Mouse (Mus musculus): ENCODE results near the gene Olfr319. TPM values are rescaled to one million over a fixed set of nuclear protein-coding genes. Genes with fewer than 3 reads are reported as not detected.
"Not testable (repeated sequence)": the region's sequence is repeated elsewhere in the genome, so short reads cannot be mapped to it uniquely, and the experiment has no call there.

Olfr319 gene
- polyA plus RNA-seq, 1 experiment = not detected

GRCm38 (mm10) chr11:58733372-58733771, 34.4 kb downstream of the Olfr319 start:
- H3K27ac ChIP-seq (ENCODE audit: insufficient read depth, low read length) = no peak overlapping the region
- H3K4me1 ChIP-seq (ENCODE audit: control insufficient read depth, insufficient read depth, low read length) = no peaks in the 10 kb centered on the region
- H3K4me3 ChIP-seq (ENCODE audit: insufficient read depth, low read length) = no peak overlapping the region
- no peak for TF ChIP-seq CTCF (IDR thresholded peaks at IDR 0.05; ENCODE audit: borderline replicate concordance, insufficient read depth, low read length)
- no peak for TF ChIP-seq POLR2A (IDR thresholded peaks at IDR 0.05; ENCODE audit: low read depth, low read length)

- TF ChIP-seq POLR2A (IDR thresholded peaks at IDR 0.05; ENCODE audit: low read depth, low read length) = no peak
- no peak for TF ChIP-seq CTCF (IDR thresholded peaks at IDR 0.05; ENCODE audit: borderline replicate concordance, insufficient read depth, low read length)
- no peak within 1 kb of the TSS for H3K27ac ChIP-seq (ENCODE audit: insufficient read depth, low read length)
- no peaks in the 10 kb centered on the region for H3K4me1 ChIP-seq (ENCODE audit: control insufficient read depth, insufficient read depth, low read length)
- H3K4me3 ChIP-seq (ENCODE audit: insufficient read depth, low read length) = no peak within 1 kb of the TSS
These were observed 39.9 kb downstream of the Olfr319 start, which contains the start of gene Olfr317 for GRCm38 (mm10) chr11:58738792-58739262. Gene Olfr317 (minus strand): TSS chr11:58739212.

GRCm38 (mm10) chr11:58751096-58751495, 52.1 kb downstream of the Olfr319 start:
- not testable (repeated sequence) for H3K27ac ChIP-seq (ENCODE audit: insufficient read depth, low read length); H3K4me3 ChIP-seq (ENCODE audit: insufficient read depth, low read length)

GRCm38 (mm10) chr11:58752434-58752833, 53.5 kb downstream of the Olfr319 start, which contains the start of gene Olfr316:
Gene Olfr316 (plus strand): TSS chr11:58752734.
- H3K4me1 ChIP-seq (ENCODE audit: control insufficient read depth, insufficient read depth, low read length) = no peaks in the 10 kb centered on the region
- no peak for TF ChIP-seq POLR2A (IDR thresholded peaks at IDR 0.05; ENCODE audit: low read depth, low read length)
- no peak for TF ChIP-seq CTCF (IDR thresholded peaks at IDR 0.05; ENCODE audit: borderline replicate concordance, insufficient read depth, low read length)
- no peak within 1 kb of the TSS for H3K27ac ChIP-seq (ENCODE audit: insufficient read depth, low read length)
- H3K4me3 ChIP-seq (ENCODE audit: insufficient read depth, low read length) = no peak within 1 kb of the TSS

More at GRCm38 (mm10) chr11:58751096-58751495, 52.1 kb downstream of the Olfr319 start:
- not testable (repeated sequence) for H3K4me1 ChIP-seq (ENCODE audit: control insufficient read depth, insufficient read depth, low read length)

Other genes with a start within 250 kb of the Olfr319 start
- gene Lypd9, start 246.2 kb upstream of the Olfr319 start, polyA plus RNA-seq (2011; ENCODE audit: insufficient read length, low read depth, missing spikeins) = not detected in 2 replicates
- not detected in 2 replicates for gene Olfr30, start 236.9 kb upstream of the Olfr319 start, polyA plus RNA-seq (2011; ENCODE audit: insufficient read length, low read depth, missing spikeins)
- not detected in 2 replicates for gene Olfr332, start 206.6 kb upstream of the Olfr319 start, polyA plus RNA-seq (2011; ENCODE audit: insufficient read length, low read depth, missing spikeins)
- gene Olfr331, start 196.6 kb upstream of the Olfr319 start, polyA plus RNA-seq (2011; ENCODE audit: insufficient read length, low read depth, missing spikeins) = not detected in 2 replicates
- gene Olfr330, start 164.3 kb upstream of the Olfr319 start, polyA plus RNA-seq (2011; ENCODE audit: insufficient read length, low read depth, missing spikeins) = not detected in 2 replicates
- not detected in 2 replicates for gene Olfr329-ps, start 152.7 kb upstream of the Olfr319 start, polyA plus RNA-seq (2011; ENCODE audit: insufficient read length, low read depth, missing spikeins)
- not detected in 2 replicates for gene Olfr328, start 143.5 kb upstream of the Olfr319 start, polyA plus RNA-seq (2011; ENCODE audit: insufficient read length, low read depth, missing spikeins)
- gene Olfr224, start 128.6 kb upstream of the Olfr319 start, polyA plus RNA-seq (2011; ENCODE audit: insufficient read length, low read depth, missing spikeins) = not detected in 2 replicates
- not detected in 2 replicates for gene Olfr325, start 121.4 kb upstream of the Olfr319 start, polyA plus RNA-seq (2011; ENCODE audit: insufficient read length, low read depth, missing spikeins)
- not detected in 2 replicates for gene Olfr324, start 104.0 kb upstream of the Olfr319 start, polyA plus RNA-seq (2011; ENCODE audit: insufficient read length, low read depth, missing spikeins)
- not detected in 2 replicates for gene 2210407C18Rik, start 83.1 kb upstream of the Olfr319 start, polyA plus RNA-seq (2011; ENCODE audit: insufficient read length, low read depth, missing spikeins)
- gene Olfr323, start 68.7 kb upstream of the Olfr319 start, polyA plus RNA-seq (2011; ENCODE audit: insufficient read length, low read depth, missing spikeins) = not detected in 2 replicates
- gene Trim58, start 58.7 kb upstream of the Olfr319 start, polyA plus RNA-seq (2011; ENCODE audit: insufficient read length, low read depth, missing spikeins) = not detected in 2 replicates
- not detected in 2 replicates for gene Olfr322, start 40.4 kb upstream of the Olfr319 start, polyA plus RNA-seq (2011; ENCODE audit: insufficient read length, low read depth, missing spikeins)
- not detected in 2 replicates for gene Olfr320, start 18.1 kb upstream of the Olfr319 start, polyA plus RNA-seq (2011; ENCODE audit: insufficient read length, low read depth, missing spikeins)
- not detected in 2 replicates for gene Olfr318, start 24.9 kb downstream of the Olfr319 start, polyA plus RNA-seq (2011; ENCODE audit: insufficient read length, low read depth, missing spikeins)
- gene Olfr317, start 40.0 kb downstream of the Olfr319 start, polyA plus RNA-seq (2011; ENCODE audit: insufficient read length, low read depth, missing spikeins) = not detected in 2 replicates
- not detected in 2 replicates for gene Olfr316, start 53.6 kb downstream of the Olfr319 start, polyA plus RNA-seq (2011; ENCODE audit: insufficient read length, low read depth, missing spikeins)
- gene Olfr315, start 74.0 kb downstream of the Olfr319 start, polyA plus RNA-seq (2011; ENCODE audit: insufficient read length, low read depth, missing spikeins) = not detected in 2 replicates
- gene Olfr314, start 83.8 kb downstream of the Olfr319 start, polyA plus RNA-seq (2011; ENCODE audit: insufficient read length, low read depth, missing spikeins) = not detected in 2 replicates
- gene Fam183b, start 102.8 kb downstream of the Olfr319 start, polyA plus RNA-seq (2011; ENCODE audit: insufficient read length, low read depth, missing spikeins) = not detected in 2 replicates
- gene Olfr313, start 115.8 kb downstream of the Olfr319 start, polyA plus RNA-seq (2011; ENCODE audit: insufficient read length, low read depth, missing spikeins) = not detected in 2 replicates
- gene Olfr312, start 130.1 kb downstream of the Olfr319 start, polyA plus RNA-seq (2011; ENCODE audit: insufficient read length, low read depth, missing spikeins) = not detected in 2 replicates
- not detected in 2 replicates for gene Olfr311, start 140.1 kb downstream of the Olfr319 start, polyA plus RNA-seq (2011; ENCODE audit: insufficient read length, low read depth, missing spikeins)
- gene Gm12258, start 148.0 kb downstream of the Olfr319 start, polyA plus RNA-seq (2011; ENCODE audit: insufficient read length, low read depth, missing spikeins) = 5.4 and 6.8 TPM in 2 replicates
- 6.6 TPM in 2 replicates for gene 2810021J22Rik, start 168.1 kb downstream of the Olfr319 start, polyA plus RNA-seq (2011; ENCODE audit: insufficient read length, low read depth, missing spikeins)
- 4.1 and 6.2 TPM in 2 replicates for gene Zfp39, start 205.1 kb downstream of the Olfr319 start, polyA plus RNA-seq (2011; ENCODE audit: insufficient read length, low read depth, missing spikeins)
- not detected in 2 replicates for gene Btnl10, start 218.7 kb downstream of the Olfr319 start, polyA plus RNA-seq (2011; ENCODE audit: insufficient read length, low read depth, missing spikeins)
- gene Rnf187, start 239.8 kb downstream of the Olfr319 start, polyA plus RNA-seq (2011; ENCODE audit: insufficient read length, low read depth, missing spikeins) = 91.5 and 99.2 TPM in 2 replicates
- not detected in 2 replicates for gene Hist3h2ba, start 249.8 kb downstream of the Olfr319 start, polyA plus RNA-seq (2011; ENCODE audit: insufficient read length, low read depth, missing spikeins)